Mouse (Mus musculus) ovary, adult 18-20 months (tissue): Measurements from ENCODE around the gene Oosp1.

ENCODE experiments used
- DNase-seq: peaks from one replicate; pipeline ENCODE4 v3.0.0; 2022; ENCODE audit warnings: low spot score, mixed read lengths

Oosp1 gene

GRCm38 (mm10) chr19:11617983-11618382 lies 73.0 kb downstream of the Oosp1 start:
- DNase-seq: no peak
